Mouse (Mus musculus): ENCODE data around the gene Ogg1.

Gene Ogg1

GRCm38 (mm10) chr6:113367574-113367973, 40.8 kb downstream of the Ogg1 start:
- DNase-seq (ENCODE audit: extremely low read depth, insufficient read length, low spot score): no peak

- no peak for DNase-seq (ENCODE audit: extremely low read depth, insufficient read length, low spot score)
These were observed 41.4 kb downstream of the Ogg1 start for GRCm38 (mm10) chr6:113368124-113368523.

- no peak for DNase-seq (ENCODE audit: extremely low read depth, insufficient read length, low spot score)
These were observed 41.8 kb downstream of the Ogg1 start for GRCm38 (mm10) chr6:113368577-113368976.

GRCm38 (mm10) chr6:113370194-113370929, 43.6 kb downstream of the Ogg1 start:
- no peak for DNase-seq (ENCODE audit: extremely low read depth, insufficient read length, low spot score)

- no peak for DNase-seq (ENCODE audit: extremely low read depth, insufficient read length, low spot score)
These were observed 46.7 kb downstream of the Ogg1 start for GRCm38 (mm10) chr6:113373491-113373890.

- DNase-seq (ENCODE audit: extremely low read depth, insufficient read length, low spot score): no peak
These were observed 50.4 kb downstream of the Ogg1 start for GRCm38 (mm10) chr6:113377172-113377495.

GRCm38 (mm10) chr6:113377496-113378385, 51.0 kb downstream of the Ogg1 start, which contains the start of the genes Tada3 and Arpc4:
Gene Tada3, minus strand, starts transcription at chr6:113377883.
Gene Arpc4, plus strand, starts transcription at chr6:113378115.
- DNase-seq (ENCODE audit: extremely low read depth, insufficient read length, low spot score): peak; percentile 98

GRCm38 (mm10) chr6:113379246-113379645, 52.5 kb downstream of the Ogg1 start:
- DNase-seq (ENCODE audit: extremely low read depth, insufficient read length, low spot score): no peak

- DNase-seq (ENCODE audit: extremely low read depth, insufficient read length, low spot score): no peak
These were observed 53.7 kb downstream of the Ogg1 start for GRCm38 (mm10) chr6:113380480-113380879.

GRCm38 (mm10) chr6:113384351-113384927, 57.7 kb downstream of the Ogg1 start:
- DNase-seq (ENCODE audit: extremely low read depth, insufficient read length, low spot score): no peak
